Mouse (Mus musculus) liver, adult 2 months (tissue): ENCODE results near the gene 2810408A11Rik.

ENCODE experiments used
- CTCF ChIP-seq: fragments of 200-500 bp; IDR thresholded peaks from 2 replicates; pipeline ENCODE4 v1.5.1; 2011; ENCODE audit warnings: low read depth, low read length, control low read depth
- POLR2A ChIP-seq: fragments of 200-500 bp; IDR thresholded peaks from 2 replicates; pipeline ENCODE4 v1.6.1; 2011; ENCODE audit warnings: low read length, control low read depth; ENCODE audit not compliant: insufficient read depth; ENCODE audit errors: extremely low read depth

- no peak for TF ChIP-seq CTCF
- TF ChIP-seq POLR2A, result no peak
These were observed 33.9 kb upstream of the 2810408A11Rik start for GRCm38 (mm10) chr11:69934681-69935080.
